16 mouse cellular contexts compared by ENCODE assay signal in genomic region chr15:52848132-52848531, GRCm38 (mm10).
"Had no signal": no experiment of that assay in that cellular context is flagged by ENCODE, and none has a peak within 500 bp of the region (broad histone marks: within the 10 kb centered on the region; RNA-seq: fewer than 3 reads in every experiment).

No protein-coding gene starts in this region.

- H3K36me3 ChIP-seq: kidney, embryonic 15.5 days; liver, embryonic 13.5 days; neural tube, embryonic 12.5 days; neural tube, embryonic 15.5 days had no signal

- H3K9me3 ChIP-seq: kidney, embryonic 15.5 days; liver, embryonic 13.5 days; neural tube, embryonic 12.5 days; neural tube, embryonic 15.5 days had no signal

- DNase-seq: kidney, postnatal 10 days; kidney, postnatal 36 days; layer of hippocampus, postnatal 36 days; liver, embryonic 13.5 days; lung, adult 2 months; lung, postnatal 14 days; lung, postnatal 4 days; midbrain, embryonic 14.5 days; right cerebral cortex, adult 18-20 months; right cerebral cortex, postnatal 14 days; thymus, adult 2 months; thymus, postnatal 14 days had no signal

- H3K4me1 ChIP-seq: kidney, embryonic 15.5 days; liver, embryonic 13.5 days; neural tube, embryonic 12.5 days; neural tube, embryonic 15.5 days had no signal

- H3K27me3 ChIP-seq: kidney, embryonic 15.5 days; liver, embryonic 13.5 days; neural tube, embryonic 12.5 days; neural tube, embryonic 15.5 days had no signal

- H3K4me3 ChIP-seq: kidney, embryonic 15.5 days; left cerebral cortex, adult 2 months; liver, embryonic 13.5 days; neural tube, embryonic 12.5 days; neural tube, embryonic 15.5 days had no signal

- H3K27ac ChIP-seq: kidney, embryonic 15.5 days; left cerebral cortex, adult 2 months; liver, embryonic 13.5 days; neural tube, embryonic 12.5 days; neural tube, embryonic 15.5 days had no signal
